Mouse (Mus musculus): ENCODE measurements around the gene Brwd3.

DNA sequence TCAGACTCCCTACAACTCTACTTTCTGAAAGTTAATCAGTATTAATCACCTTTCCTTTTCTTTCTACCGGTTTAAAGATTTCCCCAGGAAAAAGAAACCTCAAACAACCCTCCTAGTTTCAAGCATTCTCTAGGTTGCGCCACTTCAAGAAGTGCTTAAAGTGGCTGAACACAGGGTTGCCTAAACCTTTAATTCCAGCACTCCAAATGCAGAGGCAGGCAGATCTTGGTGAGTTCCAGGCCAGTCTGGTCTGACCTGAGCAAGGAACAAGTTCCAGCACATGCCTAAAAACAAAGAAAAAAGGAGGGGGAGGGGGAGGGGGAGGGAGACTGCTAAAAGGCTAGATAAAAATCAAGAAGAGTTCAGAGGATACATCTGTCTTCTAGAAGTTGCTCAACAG lies 6.1 kb downstream of the Brwd3 start:
- no peak for TF ChIP-seq CTCF (IDR thresholded peaks at IDR 0.05; ENCODE audit: insufficient read depth, low read depth, low read length)
- TF ChIP-seq POLR2A (IDR thresholded peaks at IDR 0.05; ENCODE audit: insufficient read depth, low read depth, low read length) = no peak

Data from olfactory bulb, adult 2 months (tissue).